Mouse (Mus musculus): ENCODE measurements at regions not wholly inside any gene's neighbourhood (a gene's known extent, or its start where the extent isn't known, plus 50 kb on each side); places are given as distances from the start of the nearest gene placed in this dataset.

DNA sequence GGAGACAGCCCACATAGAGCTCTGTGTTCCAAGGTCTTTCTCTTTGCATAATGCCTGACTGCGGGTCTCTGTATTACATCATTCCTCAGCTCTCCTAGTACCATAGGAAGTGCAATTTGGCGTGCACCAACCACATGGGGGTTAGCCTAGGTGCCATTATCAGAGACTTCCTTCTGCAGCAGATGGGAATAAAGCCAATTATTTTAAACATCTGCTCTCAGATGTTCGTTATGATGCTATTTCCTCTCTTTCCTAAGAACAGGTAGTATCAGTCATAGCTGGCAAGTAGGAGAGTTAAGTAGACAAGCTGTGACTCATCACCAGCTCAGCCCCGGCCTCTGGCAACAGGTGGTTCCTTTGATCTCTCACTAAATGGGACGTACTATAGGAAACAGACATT lies 55.1 kb upstream of the Akap6 start:
- Histone ChIP-seq H3K4me1 (replicated peaks; ENCODE audit: control insufficient read depth, insufficient read depth, low read length) (no peaks in the 10 kb centered on the region), H3K27me3 (ENCODE audit: control insufficient read depth, insufficient read depth, low read depth, low read length) (no peaks in the 10 kb centered on the region), H3K36me3 (ENCODE audit: control insufficient read depth, insufficient read depth, low read length) (no peaks in the 10 kb centered on the region), H3K27ac (ENCODE audit: low read length) (no peak overlapping the region), H3K9me3 (ENCODE audit: control insufficient read depth, low read length) (no peaks in the 10 kb centered on the region), H3K9ac (ENCODE audit: low read length) (no peak overlapping the region), H3K4me3 (ENCODE audit: low read length) (no peak overlapping the region), H3K4me2 (ENCODE audit: low read depth, low read length) (no peak overlapping the region)
- ATAC-seq (ENCODE audit: low read depth) = no peak
- 50% methylated on average over 5 of the region's 5 CpGs for whole genome bisulfite sequencing
